Mouse (Mus musculus) midbrain, embryonic 16.5 days (tissue): ENCODE results near the gene G2e3. TPM values are rescaled to one million over a fixed set of nuclear protein-coding genes. Genes with fewer than 3 reads are reported as not detected.

Source experiments
- ATAC-seq: fragments of 200-750 bp; cut with Nextera tagmentation; 2 replicates; pipeline ENCODE4 v1.8.0; 2017; ENCODE audit warnings: moderate TSS enrichment
- H3K27ac ChIP-seq: fragments of 300-500 bp; sonication (generic); 2 replicates; pipeline ENCODE4 v1.5.1; 2014; ENCODE audit warnings: mild to moderate bottlenecking, low read length, mixed read lengths
- H3K27me3 ChIP-seq: fragments of 300-500 bp; sonication (generic); 2 replicates; pipeline ENCODE4 v1.6.1; 2014; ENCODE audit warnings: low read depth, low read length, mixed read lengths; ENCODE audit not compliant: control insufficient read depth, insufficient read depth
- H3K36me3 ChIP-seq: fragments of 300-500 bp; sonication (generic); 2 replicates; pipeline ENCODE4 v1.6.1; 2014; ENCODE audit warnings: mild to moderate bottlenecking, low read length, moderate library complexity, mixed read lengths; ENCODE audit not compliant: control insufficient read depth, insufficient read depth
- H3K4me1 ChIP-seq: fragments of 300-500 bp; sonication (generic); 2 replicates; pipeline ENCODE4 v1.6.1; 2014; ENCODE audit warnings: mild to moderate bottlenecking, low read length, mixed read lengths; ENCODE audit not compliant: control insufficient read depth, insufficient read depth
- H3K4me2 ChIP-seq: fragments of 300-500 bp; sonication (generic); 2 replicates; pipeline ENCODE4 v1.6.1; 2014; ENCODE audit warnings: mild to moderate bottlenecking, low read length, mixed read lengths
- H3K4me3 ChIP-seq: fragments of 300-500 bp; sonication (generic); 2 replicates; pipeline ENCODE4 v1.5.1; 2014; ENCODE audit warnings: low read depth, mild to moderate bottlenecking, low read length, moderate library complexity, mixed read lengths
- H3K9ac ChIP-seq: fragments of 300-500 bp; sonication (generic); 2 replicates; pipeline ENCODE4 v1.6.1; 2014; ENCODE audit warnings: low read depth, low read length, mixed read lengths
- H3K9me3 ChIP-seq: fragments of 300-500 bp; sonication (generic); replicated peaks from 2 replicates; pipeline ENCODE4 v1.6.1; 2014; ENCODE audit warnings: mild to moderate bottlenecking, low read length, mixed read lengths; ENCODE audit not compliant: control insufficient read depth, poor library complexity, severe bottlenecking
- WGBS: fragments of 180-500 bp; shearing (Covaris S2); extraction: QIAGEN DNeasy Blood & Tissue Kit; methylation state at CpG from one replicate; pipeline ENCODE4 v1.1.7; 2014; 5-methylcytosine and 5-hydroxymethylcytosine counted together
- polyA plus RNA-seq: library from polyadenylated mRNA; unstranded; fragments of >200 nt; fragmentation: Nextera tagmentation; extraction: Ambion mirVana; gene quantifications from 2 replicates; pipeline ENCODE4 v1.2.1, GENCODE M21; 2015

G2e3 gene
- polyA plus RNA-seq, 1 experiment from 2014 or later, result 13.5 TPM

- no peak overlapping the region for H3K4me2 ChIP-seq
- no peak overlapping the region for H3K27ac ChIP-seq
- H3K9me3 ChIP-seq, result no peaks in the 10 kb centered on the region
- H3K36me3 ChIP-seq, result peaks cover 9% of the 10 kb centered on the region
- no peak overlapping the region for H3K9ac ChIP-seq
- H3K4me3 ChIP-seq, result no peak overlapping the region
- H3K4me1 ChIP-seq, result no peaks in the 10 kb centered on the region
- no peak for ATAC-seq
- no peaks in the 10 kb centered on the region for H3K27me3 ChIP-seq
- over 99% methylated on average over 3 of the region's 3 CpGs for WGBS
Measured at GRCm38 (mm10) chr12:51368504-51368903, 20.6 kb downstream of the G2e3 start.

GRCm38 (mm10) chr12:51377003-51377887, 29.4 kb downstream of the G2e3 start, which contains the start of gene Scfd1:
Scfd1 (plus strand) TSS chr12:51377510.
- WGBS, result 2% methylated on average over 34 of the region's 34 CpGs
- H3K4me1 ChIP-seq, result peaks cover 7% of the 10 kb centered on the region
- peak within 1 kb of the TSS; percentile 72 for H3K4me2 ChIP-seq
- H3K9me3 ChIP-seq, result no peaks in the 10 kb centered on the region
- peak within 1 kb of the TSS; percentile 93 for H3K9ac ChIP-seq
- H3K4me3 ChIP-seq, result peak within 1 kb of the TSS; percentile 89
- H3K36me3 ChIP-seq, result no peaks in the 10 kb centered on the region; the same call in 1 of the 2 replicates
- peak; percentile 100 for ATAC-seq
- H3K27me3 ChIP-seq, result no peaks in the 10 kb centered on the region
- peak within 1 kb of the TSS; percentile 89 for H3K27ac ChIP-seq

GRCm38 (mm10) chr12:51377888-51378190, 30.0 kb downstream of the G2e3 start:
- Histone ChIP-seq H3K4me1 (peaks cover 7% of the 10 kb centered on the region), H3K4me3 (peak overlapping the region; percentile 89), H3K27me3 (no peaks in the 10 kb centered on the region), H3K9me3 (no peaks in the 10 kb centered on the region), H3K4me2 (peak overlapping the region; percentile 72), H3K9ac (peak overlapping the region; percentile 93), H3K27ac (peak overlapping the region; percentile 89), H3K36me3 (no peaks in the 10 kb centered on the region; the same call in 1 of the 2 replicates)
- ATAC-seq, result no peak
- 20% methylated on average over 6 of the region's 6 CpGs for WGBS

- H3K27ac ChIP-seq, result no peak overlapping the region
- no peak for ATAC-seq
- 98% methylated on average over 6 of the region's 6 CpGs for WGBS
- no peaks in the 10 kb centered on the region for H3K4me1 ChIP-seq
- no peak overlapping the region for H3K4me3 ChIP-seq
- H3K4me2 ChIP-seq, result no peak overlapping the region
- peaks cover 18% of the 10 kb centered on the region for H3K36me3 ChIP-seq
- no peak overlapping the region for H3K9ac ChIP-seq
- no peaks in the 10 kb centered on the region for H3K9me3 ChIP-seq
- H3K27me3 ChIP-seq, result no peaks in the 10 kb centered on the region
Measured at GRCm38 (mm10) chr12:51399871-51400270, 52.0 kb downstream of the G2e3 start.

GRCm38 (mm10) chr12:51402060-51402698, 54.3 kb downstream of the G2e3 start:
- WGBS, result 73% methylated on average over 5 of the region's 5 CpGs
- H3K36me3 ChIP-seq, result peaks cover 6% of the 10 kb centered on the region
- H3K27me3 ChIP-seq, result no peaks in the 10 kb centered on the region
- no peak overlapping the region for H3K4me2 ChIP-seq
- H3K4me3 ChIP-seq, result no peak overlapping the region
- H3K9ac ChIP-seq, result no peak overlapping the region
- no peaks in the 10 kb centered on the region for H3K9me3 ChIP-seq
- no peaks in the 10 kb centered on the region for H3K4me1 ChIP-seq
- no peak overlapping the region for H3K27ac ChIP-seq
- 0 out of 2 replicates have a peak, but pooled peaks have one; percentile 39 for ATAC-seq

GRCm38 (mm10) chr12:51403987-51404586, 56.2 kb downstream of the G2e3 start:
- no peak overlapping the region for H3K9ac ChIP-seq
- no peak overlapping the region for H3K4me2 ChIP-seq
- H3K4me1 ChIP-seq, result no peaks in the 10 kb centered on the region
- H3K4me3 ChIP-seq, result no peak overlapping the region
- WGBS, result 60% methylated on average over 4 of the region's 4 CpGs
- no peaks in the 10 kb centered on the region for H3K27me3 ChIP-seq
- peaks cover 5% of the 10 kb centered on the region for H3K36me3 ChIP-seq
- no peak for ATAC-seq
- no peak overlapping the region for H3K27ac ChIP-seq
- no peaks in the 10 kb centered on the region for H3K9me3 ChIP-seq

- no peaks in the 10 kb centered on the region for H3K9me3 ChIP-seq
- no peak for ATAC-seq
- WGBS, result 91% methylated on average over 4 of the region's 4 CpGs
- H3K4me2 ChIP-seq, result no peak overlapping the region
- no peaks in the 10 kb centered on the region for H3K4me1 ChIP-seq
- H3K4me3 ChIP-seq, result no peak overlapping the region
- peaks cover 16% of the 10 kb centered on the region for H3K36me3 ChIP-seq
- H3K27ac ChIP-seq, result no peak overlapping the region
- no peaks in the 10 kb centered on the region for H3K27me3 ChIP-seq
- no peak overlapping the region for H3K9ac ChIP-seq
Measured at GRCm38 (mm10) chr12:51411362-51411761, 63.5 kb downstream of the G2e3 start.
